Mouse (Mus musculus) neural tube, embryonic 14.5 days (tissue): ENCODE measurements around the gene Pdzd4. TPM values are rescaled to one million over a fixed set of nuclear protein-coding genes. Genes with fewer than 3 reads are reported as not detected.
A peak's percentile ranks its signal among the peaks of the same experiment; 100 is the strongest.

Experiments used
- ATAC-seq: fragments of 200-750 bp; cut with Nextera tagmentation; 2 replicates; pipeline ENCODE4 v1.8.0; 2017; ENCODE audit warnings: low read depth, mild to moderate bottlenecking, moderate TSS enrichment, moderate library complexity
- H3K27ac ChIP-seq: fragments of 300-500 bp; sonication (generic); 2 replicates; pipeline ENCODE4 v1.5.1; 2014; ENCODE audit warnings: low read depth, mild to moderate bottlenecking, control low read depth, low read length, moderate library complexity, mixed read lengths
- H3K27me3 ChIP-seq: fragments of 300-500 bp; sonication (generic); 2 replicates; pipeline ENCODE4 v1.6.1; 2014; ENCODE audit warnings: low read length; ENCODE audit not compliant: control insufficient read depth, insufficient read depth
- H3K36me3 ChIP-seq: fragments of 300-500 bp; sonication (generic); 2 replicates; pipeline ENCODE4 v1.6.1; 2014; ENCODE audit warnings: low read length, mixed read lengths; ENCODE audit not compliant: control insufficient read depth, insufficient read depth
- H3K4me1 ChIP-seq: fragments of 300-500 bp; sonication (generic); 2 replicates; pipeline ENCODE4 v1.6.1; 2014; ENCODE audit warnings: low read length; ENCODE audit not compliant: control insufficient read depth, insufficient read depth
- H3K4me2 ChIP-seq: fragments of 300-500 bp; sonication (generic); 2 replicates; pipeline ENCODE4 v1.6.1; 2014; ENCODE audit warnings: mild to moderate bottlenecking, low read depth, low read length, control low read depth
- H3K4me3 ChIP-seq: fragments of 300-500 bp; sonication (generic); 2 replicates; pipeline ENCODE4 v1.5.1; 2014; ENCODE audit warnings: low read depth, low read length, control low read depth, mixed read lengths
- H3K9ac ChIP-seq: fragments of 300-500 bp; sonication (generic); replicated peaks from 2 replicates; pipeline ENCODE4 v1.6.1; 2014; ENCODE audit warnings: low read depth, mild to moderate bottlenecking, control low read depth, low read length, mixed read lengths
- H3K9me3 ChIP-seq: fragments of 300-500 bp; sonication (generic); 2 replicates; pipeline ENCODE4 v1.6.1; 2016; ENCODE audit warnings: low read length; ENCODE audit not compliant: control insufficient read depth
- WGBS: fragments of 180-500 bp; shearing (Covaris S2); extraction: QIAGEN DNeasy Blood & Tissue Kit; methylation state at CpG from one replicate; pipeline ENCODE4 v1.1.7; 2014; 5-methylcytosine and 5-hydroxymethylcytosine counted together
- polyA plus RNA-seq: library from polyadenylated mRNA; unstranded; fragments of >200 nt; fragmentation: Nextera tagmentation; extraction: Ambion mirVana; gene quantifications from 2 replicates; pipeline ENCODE4 v1.2.1, GENCODE M21; 2014

Pdzd4 gene
- polyA plus RNA-seq: 5.4 and 6.5 TPM in 2 replicates

- no peaks in the 10 kb centered on the region for H3K9me3 ChIP-seq
- no peaks in the 10 kb centered on the region for H3K27me3 ChIP-seq
- peak within 1 kb of the TSS; percentile 85 for H3K27ac ChIP-seq
- peak within 1 kb of the TSS; percentile 58 for H3K4me2 ChIP-seq
- H3K36me3 ChIP-seq: no peaks in the 10 kb centered on the region
- peak; percentile 91 for ATAC-seq
- 0 out of 2 replicates have a peak, but pooled peaks cover 3% of the 10 kb centered on the region for H3K4me1 ChIP-seq
- 20% methylated on average over 55 of the region's 84 CpGs for WGBS
- H3K9ac ChIP-seq: peak within 1 kb of the TSS; percentile 81
- H3K4me3 ChIP-seq: peak within 1 kb of the TSS; percentile 55
Measured at GRCm38 (mm10) chrX:73824185-73825151, at the start of gene Pdzd4. TSS of gene Pdzd4 (minus strand) at chrX:73824969.

- Histone ChIP-seq H3K36me3 (0 out of 2 replicates have a peak, but pooled peaks cover 4% of the 10 kb centered on the region), H3K27me3 (no peaks in the 10 kb centered on the region), H3K9me3 (no peaks in the 10 kb centered on the region), H3K27ac (no peak overlapping the region), H3K4me3 (no peak overlapping the region), H3K4me2 (no peak overlapping the region), H3K9ac (no peak overlapping the region), H3K4me1 (no peaks in the 10 kb centered on the region)
- ATAC-seq: no peak
- 53% methylated on average over 1 of the region's 1 CpGs for WGBS
Measured at GRCm38 (mm10) chrX:73871956-73872355, 47.2 kb upstream of the Pdzd4 start.

- no peaks in the 10 kb centered on the region for H3K27me3 ChIP-seq
- no peaks in the 10 kb centered on the region for H3K4me1 ChIP-seq
- H3K36me3 ChIP-seq: 0 out of 2 replicates have a peak, but pooled peaks cover 4% of the 10 kb centered on the region
- no peak for ATAC-seq
- H3K4me2 ChIP-seq: no peak overlapping the region
- no peaks in the 10 kb centered on the region for H3K9me3 ChIP-seq
- no peak overlapping the region for H3K9ac ChIP-seq
- H3K4me3 ChIP-seq: no peak overlapping the region
- no peak overlapping the region for H3K27ac ChIP-seq
Measured at GRCm38 (mm10) chrX:73871474-73871873, 46.7 kb upstream of the Pdzd4 start.

GRCm38 (mm10) chrX:73869334-73869733, 44.6 kb upstream of the Pdzd4 start:
- no peak overlapping the region for H3K9ac ChIP-seq
- no peak for ATAC-seq
- H3K27ac ChIP-seq: no peak overlapping the region
- no peaks in the 10 kb centered on the region for H3K27me3 ChIP-seq
- no peaks in the 10 kb centered on the region for H3K4me1 ChIP-seq
- 14% methylated on average over 5 of the region's 5 CpGs for WGBS
- no peaks in the 10 kb centered on the region for H3K9me3 ChIP-seq
- no peak overlapping the region for H3K4me2 ChIP-seq
- 0 out of 2 replicates have a peak, but pooled peaks cover 4% of the 10 kb centered on the region for H3K36me3 ChIP-seq
- H3K4me3 ChIP-seq: no peak overlapping the region

GRCm38 (mm10) chrX:73867852-73868251, 43.1 kb upstream of the Pdzd4 start:
- no peak overlapping the region for H3K9ac ChIP-seq
- no peak overlapping the region for H3K4me3 ChIP-seq
- H3K4me1 ChIP-seq: no peaks in the 10 kb centered on the region
- no peaks in the 10 kb centered on the region for H3K27me3 ChIP-seq
- H3K27ac ChIP-seq: no peak overlapping the region
- no peaks in the 10 kb centered on the region for H3K9me3 ChIP-seq
- ATAC-seq: no peak
- WGBS: 76% methylated on average over 1 of the region's 1 CpGs
- H3K36me3 ChIP-seq: 0 out of 2 replicates have a peak, but pooled peaks cover 4% of the 10 kb centered on the region
- H3K4me2 ChIP-seq: no peak overlapping the region

GRCm38 (mm10) chrX:73867256-73867655, 42.5 kb upstream of the Pdzd4 start:
- no peak overlapping the region for H3K4me3 ChIP-seq
- 32% methylated on average over 3 of the region's 3 CpGs for WGBS
- H3K27ac ChIP-seq: no peak overlapping the region
- ATAC-seq: no peak
- H3K9me3 ChIP-seq: no peaks in the 10 kb centered on the region
- no peak overlapping the region for H3K4me2 ChIP-seq
- no peak overlapping the region for H3K9ac ChIP-seq
- H3K4me1 ChIP-seq: no peaks in the 10 kb centered on the region
- H3K36me3 ChIP-seq: 0 out of 2 replicates have a peak, but pooled peaks cover 4% of the 10 kb centered on the region
- no peaks in the 10 kb centered on the region for H3K27me3 ChIP-seq

GRCm38 (mm10) chrX:73864692-73865091, 39.9 kb upstream of the Pdzd4 start:
- H3K27ac ChIP-seq: no peak overlapping the region
- H3K36me3 ChIP-seq: 0 out of 2 replicates have a peak, but pooled peaks cover 4% of the 10 kb centered on the region
- 43% methylated on average over 3 of the region's 3 CpGs for WGBS

GRCm38 (mm10) chrX:73855087-73855408, 30.3 kb upstream of the Pdzd4 start:
- no peak overlapping the region for H3K4me2 ChIP-seq
- H3K27me3 ChIP-seq: no peaks in the 10 kb centered on the region
- no peak overlapping the region for H3K4me3 ChIP-seq
- no peak for ATAC-seq
- no peaks in the 10 kb centered on the region for H3K36me3 ChIP-seq
- H3K27ac ChIP-seq: no peak overlapping the region
- WGBS: 86% methylated on average over 3 of the region's 3 CpGs
- H3K9ac ChIP-seq: no peak overlapping the region
- H3K4me1 ChIP-seq: no peaks in the 10 kb centered on the region
- no peaks in the 10 kb centered on the region for H3K9me3 ChIP-seq

More at GRCm38 (mm10) chrX:73864692-73865091, 39.9 kb upstream of the Pdzd4 start:
- Histone ChIP-seq H3K4me1 (no peaks in the 10 kb centered on the region), H3K27me3 (no peaks in the 10 kb centered on the region), H3K4me2 (no peak overlapping the region), H3K4me3 (no peak overlapping the region), H3K9me3 (no peaks in the 10 kb centered on the region), H3K9ac (no peak overlapping the region)
- ATAC-seq: peak; percentile 80
